Mouse (Mus musculus): Measurements from ENCODE around the gene Ddx17. TPM values are rescaled to one million over a fixed set of nuclear protein-coding genes. Genes with fewer than 3 reads are reported as not detected.

Ddx17 gene
- polyA plus RNA-seq (2017; shearing (Covaris generic)) = 17.0 TPM

GRCm38 (mm10) chr15:79546410-79547288 is at the start of gene Ddx17:
Gene Ddx17 (minus strand): TSS chr15:79546741.

GRCm38 (mm10) chr15:79516171-79517096 is 30.1 kb downstream of the Ddx17 start, which contains the start of gene Kdelr3:
Gene Kdelr3 (plus strand): TSS chr15:79516411.

GRCm38 (mm10) chr15:79504707-79505452 is 41.7 kb downstream of the Ddx17 start, which contains the start of gene Kcnj4:
Gene Kcnj4 (minus strand): TSS chr15:79505241.

Other genes starting within 250 kb of the Ddx17 start
- gene Pla2g6, start 218.4 kb downstream of the Ddx17 start, polyA plus RNA-seq (2017; shearing (Covaris generic)) = 12.1 TPM
- gene Maff, start 200.1 kb downstream of the Ddx17 start, polyA plus RNA-seq (2017; shearing (Covaris generic)) = 51.4 TPM
- 45.5 TPM for gene Tmem184b, start 143.2 kb downstream of the Ddx17 start, polyA plus RNA-seq (2017; shearing (Covaris generic))
- 102 TPM for gene Csnk1e, start 91.2 kb downstream of the Ddx17 start, polyA plus RNA-seq (2017; shearing (Covaris generic))
- gene Kcnj4, start 41.5 kb downstream of the Ddx17 start, polyA plus RNA-seq (2017; shearing (Covaris generic)) = 0.46 TPM
- not detected for gene Kdelr3, start 30.3 kb downstream of the Ddx17 start, polyA plus RNA-seq (2017; shearing (Covaris generic))
- not detected for gene Dmc1, start 58.4 kb upstream of the Ddx17 start, polyA plus RNA-seq (2017; shearing (Covaris generic))
- gene Fam227a, start 112.2 kb upstream of the Ddx17 start, polyA plus RNA-seq (2017; shearing (Covaris generic)) = 0.88 TPM
- 2.9 TPM for gene Cby1, start 112.5 kb upstream of the Ddx17 start, polyA plus RNA-seq (2017; shearing (Covaris generic))
- 156 TPM for gene Tomm22, start 124.1 kb upstream of the Ddx17 start, polyA plus RNA-seq (2017; shearing (Covaris generic))
- gene Josd1, start 141.2 kb upstream of the Ddx17 start, polyA plus RNA-seq (2017; shearing (Covaris generic)) = 49.7 TPM
- 115 TPM for gene Gtpbp1, start 144.1 kb upstream of the Ddx17 start, polyA plus RNA-seq (2017; shearing (Covaris generic))
- gene Sun2, start 195.8 kb upstream of the Ddx17 start, polyA plus RNA-seq (2017; shearing (Covaris generic)) = 43.2 TPM
- gene Dnal4, start 231.1 kb upstream of the Ddx17 start, polyA plus RNA-seq (2017; shearing (Covaris generic)) = 4.6 TPM